Mouse (Mus musculus) telencephalon, adult 2 months (tissue): ENCODE results near the gene Nktr.

Source experiments
- DNase-seq: peaks from one replicate; pipeline ENCODE4 v3.0.0-alpha.2; 2011; ENCODE audit warnings: low read depth, low spot score

Gene Nktr

GRCm38 (mm10) chr9:121707801-121708200 is 11.2 kb upstream of the Nktr start:
- no peak for DNase-seq

GRCm38 (mm10) chr9:121708506-121709486 is 10.2 kb upstream of the Nktr start:
- DNase-seq: no peak

- peak; percentile 99 for DNase-seq
Measured at GRCm38 (mm10) chr9:121709898-121710583, 8.9 kb upstream of the Nktr start, which contains the start of gene Ss18l2. Ss18l2 (plus strand) TSS chr9:121710329.

- no peak for DNase-seq
Measured at GRCm38 (mm10) chr9:121710584-121710975, 8.4 kb upstream of the Nktr start.

- DNase-seq: no peak
Measured at GRCm38 (mm10) chr9:121717048-121717447, 1.9 kb upstream of the Nktr start.

GRCm38 (mm10) chr9:121718070-121718705 is 781 bp upstream of the Nktr start:
- DNase-seq: no peak

- DNase-seq: no peak
Measured at GRCm38 (mm10) chr9:121719347-121720331, 670 bp downstream of the Nktr start.

- no peak for DNase-seq
Measured at GRCm38 (mm10) chr9:121740490-121740889, 21.5 kb downstream of the Nktr start.

GRCm38 (mm10) chr9:121741168-121741567 is 22.2 kb downstream of the Nktr start:
- DNase-seq: no peak

GRCm38 (mm10) chr9:121744051-121744450 is 25.1 kb downstream of the Nktr start:
- DNase-seq: no peak

GRCm38 (mm10) chr9:121752774-121753173 is 33.8 kb downstream of the Nktr start:
- peak; percentile 56 for DNase-seq

- no peak for DNase-seq
Measured at GRCm38 (mm10) chr9:121754624-121755023, 35.7 kb downstream of the Nktr start.

- DNase-seq: no peak
Measured at GRCm38 (mm10) chr9:121756785-121757184, 37.8 kb downstream of the Nktr start.

- no peak for DNase-seq
Measured at GRCm38 (mm10) chr9:121757432-121757831, 38.5 kb downstream of the Nktr start.

GRCm38 (mm10) chr9:121757835-121758814 is 39.2 kb downstream of the Nktr start:
- DNase-seq: no peak

- DNase-seq: no peak
Measured at GRCm38 (mm10) chr9:121759091-121760081, 40.4 kb downstream of the Nktr start, which contains the start of gene Zfp651. Zfp651 (plus strand) TSS chr9:121759330.

- DNase-seq: no peak
Measured at GRCm38 (mm10) chr9:121760271-121761090, 41.5 kb downstream of the Nktr start.
